Mouse (Mus musculus): ENCODE results near the gene Ccdc93.

DNA sequence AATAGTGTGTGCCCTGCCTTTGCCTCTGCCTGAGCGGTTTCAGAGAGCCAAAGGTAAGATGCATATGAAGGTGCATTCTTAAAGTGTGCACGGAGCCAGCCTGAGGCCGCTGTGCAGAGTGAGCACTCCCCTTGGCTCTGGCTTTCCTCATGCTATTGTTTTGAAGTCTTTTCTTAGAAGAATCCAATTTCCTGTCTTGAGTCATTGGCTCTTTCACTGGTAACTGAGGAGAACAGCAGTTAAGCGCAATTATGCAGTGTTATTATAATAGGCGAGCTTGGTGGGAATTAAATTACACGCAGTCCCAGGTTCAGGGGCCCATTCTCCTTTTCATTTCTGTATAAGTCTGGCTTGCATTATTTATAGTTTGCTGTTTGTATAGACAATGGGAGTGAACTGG is 21.6 kb downstream of the Ccdc93 start:
- no peak for TF ChIP-seq CTCF (IDR thresholded peaks at IDR 0.05 in 2 of 3, conservative IDR thresholded peaks at IDR 0.05 in 1 of 3; ENCODE audit: control insufficient read depth in 1 of 3, insufficient read depth in 1 of 3, low read depth in 2 of 3, low read length in 3 of 3, poor library complexity in 1 of 3, severe bottlenecking in 1 of 3)
- no peak for TF ChIP-seq MXI1 (IDR thresholded peaks at IDR 0.05; ENCODE audit: low read depth, low read length)
- TF ChIP-seq POLR2A (IDR thresholded peaks at IDR 0.05; ENCODE audit: control insufficient read depth in 1 of 2, insufficient read depth in 1 of 2, low read depth in 1 of 2, low read length in 2 of 2, poor library complexity in 1 of 2), result no peak
- TF ChIP-seq SMC3 (IDR thresholded peaks at IDR 0.05; ENCODE audit: low read depth, low read length), result no peak
- TF ChIP-seq UBTF (IDR thresholded peaks at IDR 0.05; ENCODE audit: borderline replicate concordance, insufficient read depth, low read depth, low read length), result no peak
- TF ChIP-seq MAZ (IDR thresholded peaks at IDR 0.05; ENCODE audit: low read depth, low read length), result no peak
- TF ChIP-seq ELF1 (IDR thresholded peaks at IDR 0.05; ENCODE audit: low read depth, low read length), result no peak
- no peak for TF ChIP-seq USF1 (IDR thresholded peaks at IDR 0.05; ENCODE audit: low read depth, low read length)
- no peak for TF ChIP-seq CHD2 (IDR thresholded peaks at IDR 0.05; ENCODE audit: low read length)
- no peak for TF ChIP-seq CHD1 (IDR thresholded peaks at IDR 0.05; ENCODE audit: low read depth, low read length)
- no peak for TF ChIP-seq POLR2AphosphoS5 (IDR thresholded peaks at IDR 0.05; ENCODE audit: borderline replicate concordance, low read depth, low read length)
- TF ChIP-seq TCF12 (IDR thresholded peaks at IDR 0.05; ENCODE audit: low read depth, low read length), result no peak
